Mouse (Mus musculus): ENCODE data around the gene Tnni1.

DNA sequence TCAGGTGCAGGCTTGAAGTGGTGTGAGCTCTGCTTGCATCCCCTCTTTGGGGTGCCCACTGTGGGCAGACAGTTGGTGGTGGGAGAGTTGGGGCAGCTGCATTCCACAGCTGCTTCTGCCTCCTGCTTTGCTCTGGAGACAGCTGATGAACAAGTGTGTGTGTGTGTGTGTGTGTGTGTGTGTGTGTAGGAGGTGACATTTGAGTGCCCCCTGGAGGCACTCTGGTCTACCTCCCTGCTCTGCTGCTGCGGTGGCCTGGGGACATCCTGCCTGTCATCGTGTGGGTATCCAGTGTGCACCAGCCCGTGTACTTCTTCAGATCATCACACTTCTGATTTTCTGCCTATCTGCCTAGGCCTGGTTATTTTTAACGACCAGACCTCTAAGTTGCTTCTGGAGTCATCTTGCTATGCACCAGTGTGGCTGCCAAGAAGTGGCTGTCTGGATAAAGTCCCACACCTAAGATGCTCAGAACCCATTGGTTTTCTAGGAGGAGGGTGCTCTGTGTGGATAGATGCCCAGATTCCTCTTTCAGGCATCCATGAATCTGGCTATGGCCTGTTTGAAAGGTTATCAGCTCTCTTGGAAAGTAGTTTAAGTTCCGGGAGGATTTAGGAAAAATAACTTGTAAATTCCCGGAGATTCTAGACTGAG is 55.1 kb downstream of the Tnni1 start:
- TF ChIP-seq EP300 (IDR thresholded peaks at IDR 0.05; ENCODE audit: low read depth) (no peak), CTCF (IDR thresholded peaks at IDR 0.05; ENCODE audit: low read depth) (no peak)

Measured in liver, embryonic 14.5 days (tissue).